Mouse (Mus musculus) forebrain, embryonic 16.5 days (tissue): ENCODE measurements around the gene Vmn1r85. TPM values are rescaled to one million over a fixed set of nuclear protein-coding genes. Genes with fewer than 3 reads are reported as not detected.

Experiments
- ATAC-seq: fragments of 200-750 bp; cut with Nextera tagmentation; 2 replicates; pipeline ENCODE4 v1.8.0; 2017; ENCODE audit warnings: mild to moderate bottlenecking, moderate library complexity
- H3K27ac ChIP-seq: fragments of 300-500 bp; sonication (generic); 2 replicates; pipeline ENCODE4 v1.5.1; 2014; ENCODE audit warnings: low read length, control low read depth
- H3K27me3 ChIP-seq: fragments of 300-500 bp; sonication (generic); replicated peaks from 2 replicates; pipeline ENCODE4 v1.6.1; 2014; ENCODE audit warnings: low read length; ENCODE audit not compliant: control insufficient read depth, insufficient read depth
- H3K36me3 ChIP-seq: fragments of 300-500 bp; sonication (generic); 2 replicates; pipeline ENCODE4 v1.6.1; 2014; ENCODE audit not compliant: control insufficient read depth, insufficient read depth
- H3K4me1 ChIP-seq: fragments of 300-500 bp; sonication (generic); replicated peaks from 2 replicates; pipeline ENCODE4 v1.6.1; 2014; ENCODE audit warnings: low read length; ENCODE audit not compliant: control insufficient read depth, insufficient read depth
- H3K4me2 ChIP-seq: fragments of 300-500 bp; sonication (generic); 2 replicates; pipeline ENCODE4 v1.6.1; 2014; ENCODE audit warnings: mild to moderate bottlenecking, low read length, control low read depth
- H3K4me3 ChIP-seq: fragments of 300-500 bp; sonication (generic); replicated peaks from 2 replicates; pipeline ENCODE4 v1.5.1; 2014; ENCODE audit warnings: mild to moderate bottlenecking, low read length, control low read depth
- H3K9ac ChIP-seq: fragments of 300-500 bp; sonication (generic); replicated peaks from 2 replicates; pipeline ENCODE4 v1.6.1; 2014; ENCODE audit warnings: low read depth, low read length, control low read depth
- H3K9me3 ChIP-seq: fragments of 300-500 bp; sonication (generic); 2 replicates; pipeline ENCODE4 v1.6.1; 2016; ENCODE audit warnings: low read length; ENCODE audit not compliant: control insufficient read depth
- WGBS: fragments of 180-500 bp; shearing (Covaris S2); extraction: QIAGEN DNeasy Blood & Tissue Kit; methylation state at CpG from one replicate; pipeline ENCODE4 v1.1.7; 2014; 5-methylcytosine and 5-hydroxymethylcytosine counted together
- polyA plus RNA-seq: library from polyadenylated mRNA; unstranded; fragments of >200 nt; fragmentation: Nextera tagmentation; extraction: Ambion mirVana; gene quantifications from 2 replicates; pipeline ENCODE4 v1.2.1, GENCODE M21; 2015

Vmn1r85 gene
- polyA plus RNA-seq, 1 experiment from 2014 or later = 0.04 TPM

DNA sequence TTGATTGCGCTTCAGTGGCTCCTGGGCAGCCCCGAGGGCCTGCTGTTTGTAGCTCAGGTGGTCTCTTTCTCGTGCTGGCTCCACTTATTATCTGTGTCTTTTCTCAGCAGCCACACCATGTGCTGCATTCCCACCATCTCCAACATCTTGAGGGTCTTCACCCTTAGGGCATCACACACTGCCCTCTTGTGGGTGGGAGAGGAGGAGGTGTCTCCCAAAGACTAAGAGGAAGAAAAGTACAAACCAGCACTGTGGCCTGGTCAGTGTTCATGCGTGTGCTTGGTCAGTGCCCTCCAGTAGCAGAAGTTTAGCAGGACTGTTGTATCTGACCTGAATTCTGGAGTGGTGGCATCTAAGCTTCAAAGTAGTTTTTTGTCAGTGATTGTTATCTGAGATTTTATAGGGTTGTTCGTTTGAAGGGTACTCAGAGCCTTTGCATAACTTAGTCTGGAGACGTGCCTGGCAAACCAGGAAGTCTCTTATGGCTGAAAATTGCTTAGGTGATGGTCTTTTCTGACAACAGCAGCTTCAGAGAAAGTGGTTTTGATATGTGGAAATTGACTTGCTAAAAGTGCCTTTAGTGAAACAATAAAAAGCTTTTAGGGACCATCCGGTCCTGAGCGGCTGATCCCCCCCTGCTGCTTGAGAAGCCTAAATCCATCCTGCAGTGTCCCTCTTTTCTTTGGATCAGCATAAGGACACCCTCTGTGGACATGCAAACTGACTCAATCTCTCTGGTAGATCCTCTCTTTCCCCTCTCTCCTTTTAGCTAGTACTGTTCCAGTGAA lies 37.9 kb downstream of the Vmn1r85 start:
- no peaks in the 10 kb centered on the region for H3K36me3 ChIP-seq
- 53% methylated on average over 8 of the region's 8 CpGs for WGBS
- H3K27ac ChIP-seq = no peak overlapping the region
- H3K9me3 ChIP-seq = no peaks in the 10 kb centered on the region
- H3K27me3 ChIP-seq = no peaks in the 10 kb centered on the region
- ATAC-seq = no peak
- H3K4me1 ChIP-seq = peaks cover 5% of the 10 kb centered on the region; the same call in 1 of the 2 replicates
- no peak overlapping the region for H3K4me2 ChIP-seq
- H3K4me3 ChIP-seq = no peak overlapping the region
- H3K9ac ChIP-seq = no peak overlapping the region

DNA sequence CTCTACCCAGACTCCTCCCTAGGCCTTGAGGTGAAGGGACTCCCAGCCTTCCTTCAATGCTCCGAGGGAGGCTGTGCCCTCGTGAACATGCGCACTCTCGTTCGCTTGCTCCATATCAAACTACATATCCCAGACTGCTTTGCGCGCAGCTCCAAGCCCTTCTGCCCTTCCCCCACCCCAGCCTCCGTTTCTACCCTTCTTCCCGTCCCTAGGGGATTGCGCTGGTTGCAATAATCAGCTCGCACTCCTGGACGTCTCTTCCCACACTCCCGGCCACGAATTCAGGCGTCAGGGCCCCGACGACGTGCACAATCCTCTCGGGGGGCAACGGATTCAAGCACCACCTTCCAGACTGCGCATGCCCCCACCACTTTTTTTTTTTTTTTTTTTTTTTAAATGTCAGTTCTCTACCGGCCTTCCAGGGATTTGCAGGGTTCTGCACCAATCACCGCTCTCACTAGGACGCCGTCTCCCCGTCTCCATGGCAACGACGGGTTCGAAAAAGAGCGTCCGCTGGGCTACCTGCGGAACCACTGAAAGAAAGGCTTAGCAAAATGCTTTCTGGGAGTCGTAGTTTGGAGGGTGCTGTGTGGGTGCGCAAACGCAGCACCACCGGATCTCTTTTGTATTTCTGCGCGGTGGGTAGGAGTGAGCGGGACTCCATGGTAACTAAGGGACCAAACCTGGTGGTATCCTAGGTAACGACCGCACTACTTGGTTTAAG lies 40.5 kb downstream of the Vmn1r85 start, which contains the start of gene Mzf1:
Gene Mzf1 (minus strand): TSS at position 478 of the 724 bp plus-strand sequence.
- peak within 1 kb of the TSS; percentile 62 for H3K4me2 ChIP-seq
- no peaks in the 10 kb centered on the region for H3K27me3 ChIP-seq
- under 1% methylated on average over 41 of the region's 41 CpGs for WGBS
- peaks cover 5% of the 10 kb centered on the region; the same call in 1 of the 2 replicates for H3K4me1 ChIP-seq
- H3K9me3 ChIP-seq = no peaks in the 10 kb centered on the region
- H3K36me3 ChIP-seq = no peaks in the 10 kb centered on the region
- ATAC-seq = peak; percentile 96
- H3K4me3 ChIP-seq = peak within 1 kb of the TSS; percentile 49
- H3K9ac ChIP-seq = peak within 1 kb of the TSS; percentile 68
- H3K27ac ChIP-seq = peak within 1 kb of the TSS; percentile 96

DNA sequence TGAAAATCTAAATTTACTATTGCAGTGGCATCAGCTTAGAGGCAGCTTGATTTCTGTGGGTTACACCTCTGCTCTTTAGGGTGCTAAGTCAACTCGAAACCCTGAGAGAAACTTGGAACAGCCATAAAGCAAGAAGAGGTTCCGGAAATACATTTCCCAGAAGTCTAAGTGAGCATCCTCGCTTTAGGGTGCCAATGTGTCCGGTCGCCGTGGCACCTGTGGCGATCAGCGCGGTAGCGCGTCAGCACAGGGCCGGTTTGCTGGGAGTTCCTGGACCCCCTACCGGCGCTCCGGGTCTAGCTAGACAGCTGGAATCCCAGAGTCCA lies 41.0 kb downstream of the Vmn1r85 start:
- no peaks in the 10 kb centered on the region for H3K36me3 ChIP-seq
- no peaks in the 10 kb centered on the region for H3K27me3 ChIP-seq
- H3K9me3 ChIP-seq = no peaks in the 10 kb centered on the region
- WGBS = 1% methylated on average over 15 of the region's 15 CpGs
- H3K9ac ChIP-seq = peak overlapping the region; percentile 68
- peaks cover 5% of the 10 kb centered on the region; the same call in 1 of the 2 replicates for H3K4me1 ChIP-seq
- peak overlapping the region; percentile 39 for H3K4me2 ChIP-seq
- peak overlapping the region; percentile 49 for H3K4me3 ChIP-seq
- H3K27ac ChIP-seq = peak overlapping the region; percentile 96
- ATAC-seq = no peak

DNA sequence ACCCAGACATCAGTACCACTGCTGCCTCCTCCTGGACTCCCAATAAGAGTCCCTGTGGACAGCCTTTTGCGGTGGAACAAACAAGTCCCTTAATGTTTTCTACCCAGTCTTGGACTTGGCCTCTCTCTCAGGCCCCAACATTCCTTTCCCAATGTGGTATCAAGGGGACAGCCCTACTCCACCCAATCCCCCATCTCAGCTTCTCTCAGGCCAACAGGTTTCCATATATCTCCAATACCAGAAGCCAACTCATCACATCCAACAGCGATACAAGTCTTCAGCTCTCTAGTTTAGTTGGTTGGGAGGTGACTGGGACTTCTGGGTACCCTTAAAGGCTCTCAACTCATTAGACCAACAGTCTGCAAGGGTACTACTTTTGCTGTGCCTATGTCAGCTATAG lies 41.5 kb downstream of the Vmn1r85 start:
- no peak overlapping the region; the same call in 1 of the 2 replicates for H3K9ac ChIP-seq
- no peaks in the 10 kb centered on the region for H3K9me3 ChIP-seq
- no peak for ATAC-seq
- WGBS = 92% methylated on average over 2 of the region's 2 CpGs
- no peaks in the 10 kb centered on the region for H3K36me3 ChIP-seq
- H3K4me3 ChIP-seq = peak overlapping the region; percentile 49
- H3K4me1 ChIP-seq = peaks cover 5% of the 10 kb centered on the region; the same call in 1 of the 2 replicates
- H3K27me3 ChIP-seq = no peaks in the 10 kb centered on the region
- peak overlapping the region; percentile 39 for H3K4me2 ChIP-seq
- no peak overlapping the region for H3K27ac ChIP-seq

DNA sequence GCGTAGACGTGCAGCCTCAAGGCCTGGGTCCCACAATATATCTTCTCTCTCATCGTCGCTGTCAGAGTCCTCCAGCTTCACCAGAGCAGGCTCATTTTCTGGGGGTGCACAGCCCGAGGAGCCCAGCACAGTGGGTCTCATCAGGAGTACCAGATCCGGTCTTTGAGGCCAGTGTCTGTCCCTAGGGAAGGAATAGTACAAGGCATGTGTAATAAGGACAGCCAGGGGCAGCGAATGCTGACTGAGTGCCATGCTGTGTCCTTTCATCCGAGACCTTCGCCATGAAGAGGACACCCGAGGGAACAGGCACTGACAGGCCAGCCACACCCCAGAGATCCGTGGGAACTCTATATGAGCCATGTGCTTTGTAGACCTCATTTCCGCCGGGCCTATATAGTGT lies 42.0 kb downstream of the Vmn1r85 start:
- WGBS = 91% methylated on average over 13 of the region's 13 CpGs
- Histone ChIP-seq H3K36me3 (no peaks in the 10 kb centered on the region), H3K27ac (no peak overlapping the region), H3K9me3 (no peaks in the 10 kb centered on the region), H3K27me3 (no peaks in the 10 kb centered on the region), H3K4me3 (no peak overlapping the region), H3K4me2 (no peak overlapping the region), H3K9ac (no peak overlapping the region), H3K4me1 (peaks cover 5% of the 10 kb centered on the region; the same call in 1 of the 2 replicates)
- ATAC-seq = no peak

DNA sequence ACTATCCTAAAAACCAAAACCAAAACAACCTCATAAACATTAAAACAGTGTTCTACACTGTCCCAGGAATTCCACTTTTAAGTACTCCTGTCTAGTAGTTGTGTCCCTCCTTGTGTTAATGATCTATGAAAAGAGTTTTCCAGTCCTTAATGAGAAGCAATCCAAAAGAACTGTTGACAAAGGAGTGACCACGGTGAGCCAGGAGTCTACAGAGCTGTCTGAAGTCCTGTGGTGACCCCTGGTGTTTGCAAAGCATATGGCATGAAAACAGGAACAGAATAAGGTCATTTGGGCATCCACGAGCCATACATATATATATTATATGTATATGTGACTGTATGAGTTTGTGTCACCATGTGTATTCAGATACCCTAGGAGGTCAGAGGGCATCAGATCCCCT lies 48.9 kb downstream of the Vmn1r85 start:
- no peak for ATAC-seq
- H3K4me1 ChIP-seq = peaks cover 14% of the 10 kb centered on the region

DNA sequence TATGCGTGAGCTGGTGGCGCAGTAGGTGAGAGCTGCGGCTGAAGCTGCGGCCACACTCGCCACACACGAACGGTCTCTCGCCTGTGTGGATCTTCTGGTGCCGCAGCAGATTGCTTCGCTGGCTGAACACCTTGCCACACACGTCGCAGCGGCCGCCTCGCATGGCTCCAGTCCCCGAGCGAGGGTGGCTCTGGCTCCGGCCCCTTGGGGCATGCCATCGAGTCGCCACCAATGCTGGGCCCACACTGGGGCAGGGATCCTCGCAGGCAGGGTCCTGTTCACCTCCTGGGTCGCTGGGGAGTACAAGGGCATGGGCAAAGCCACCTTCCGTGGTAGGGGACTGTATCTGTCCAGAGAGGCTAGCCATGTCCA lies 50.7 kb downstream of the Vmn1r85 start:
- no peak overlapping the region for H3K27ac ChIP-seq

More for the DNA sequence above, 48.9 kb downstream of the Vmn1r85 start:
- Histone ChIP-seq H3K4me2 (no peak overlapping the region), H3K4me3 (no peak overlapping the region), H3K36me3 (no peaks in the 10 kb centered on the region), H3K27me3 (peaks cover 20% of the 10 kb centered on the region), H3K9ac (no peak overlapping the region), H3K27ac (no peak overlapping the region), H3K9me3 (no peaks in the 10 kb centered on the region)
- WGBS = 5% methylated on average over 2 of the region's 2 CpGs

DNA sequence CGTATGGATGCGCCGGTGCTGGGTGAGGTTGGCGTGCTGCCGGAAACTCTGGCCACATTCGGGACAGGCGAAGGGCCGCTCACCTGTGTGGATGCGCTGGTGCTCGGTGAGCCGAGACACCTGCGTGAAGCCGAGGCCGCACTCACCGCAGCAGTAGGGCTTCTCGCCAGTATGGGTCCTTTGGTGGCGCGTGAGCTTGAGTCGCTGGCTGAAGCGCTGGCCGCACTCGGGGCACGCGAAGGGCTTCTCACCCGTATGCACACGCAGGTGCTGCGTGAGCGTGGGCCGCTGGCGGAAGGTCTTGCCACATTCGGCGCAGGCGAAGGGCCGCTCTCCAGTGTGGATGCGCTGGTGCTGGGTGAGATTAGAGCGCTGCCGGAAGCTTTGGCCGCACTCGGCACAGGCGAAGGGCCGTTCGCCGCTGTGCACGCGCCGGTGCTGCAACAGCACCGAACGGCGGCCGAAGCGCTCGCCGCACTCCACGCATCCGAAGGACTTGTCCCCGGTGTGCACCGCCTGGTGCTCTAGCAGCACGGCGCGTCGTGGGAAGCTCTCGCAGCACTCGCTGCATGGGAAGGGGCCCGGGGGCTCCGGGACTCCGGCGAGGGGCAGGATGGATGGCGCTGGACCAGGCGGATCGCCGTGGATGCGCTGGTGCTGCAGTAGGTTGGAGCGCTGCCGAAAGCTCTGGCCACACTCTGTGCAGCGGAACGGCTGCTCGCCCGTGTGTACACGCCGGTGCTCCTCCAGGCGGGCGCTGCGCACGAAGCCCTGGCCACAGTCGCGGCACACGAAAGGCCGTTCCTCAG lies 51.3 kb downstream of the Vmn1r85 start:
- Histone ChIP-seq H3K4me2 (peak overlapping the region; percentile 92), H3K4me1 (peaks cover 20% of the 10 kb centered on the region), H3K9me3 (no peaks in the 10 kb centered on the region), H3K9ac (peak overlapping the region; percentile 67), H3K27ac (no peak overlapping the region), H3K4me3 (peak overlapping the region; percentile 51), H3K27me3 (peaks cover 20% of the 10 kb centered on the region), H3K36me3 (no peaks in the 10 kb centered on the region)
- peak; percentile 53 for ATAC-seq
- WGBS = 4% methylated on average over 84 of the region's 88 CpGs

More for the DNA sequence above, 50.7 kb downstream of the Vmn1r85 start:
- no peak for ATAC-seq
- WGBS = 3% methylated on average over 23 of the region's 23 CpGs
- Histone ChIP-seq H3K27me3 (peaks cover 20% of the 10 kb centered on the region), H3K4me3 (peak overlapping the region; percentile 51), H3K4me1 (peaks cover 14% of the 10 kb centered on the region), H3K4me2 (peak overlapping the region; percentile 92), H3K9ac (peak overlapping the region; percentile 67), H3K9me3 (no peaks in the 10 kb centered on the region), H3K36me3 (no peaks in the 10 kb centered on the region)

DNA sequence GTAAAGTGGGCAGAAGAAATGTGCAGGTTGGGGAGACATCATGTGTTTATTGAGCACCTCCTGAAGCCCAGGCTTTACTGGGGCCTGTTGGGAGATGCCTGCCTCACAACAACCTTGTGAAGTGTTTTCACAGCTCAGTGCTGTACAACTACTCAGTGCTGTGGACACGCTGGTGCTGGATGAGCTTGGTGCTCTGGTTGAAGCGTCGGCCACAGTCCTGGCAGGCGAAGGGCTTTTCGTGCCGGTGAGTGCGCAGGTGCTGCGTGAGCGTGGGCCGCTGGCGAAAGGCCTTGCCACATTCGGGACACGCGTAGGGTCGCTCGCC lies 51.9 kb downstream of the Vmn1r85 start:
- H3K9ac ChIP-seq = peak overlapping the region; percentile 67; the same call in 1 of the 2 replicates

More for the DNA sequence above, 51.9 kb downstream of the Vmn1r85 start:
- no peak overlapping the region for H3K27ac ChIP-seq
- no peak for ATAC-seq
- peak overlapping the region; percentile 92 for H3K4me2 ChIP-seq
- peak overlapping the region; percentile 51 for H3K4me3 ChIP-seq
- no peaks in the 10 kb centered on the region for H3K36me3 ChIP-seq
- no peaks in the 10 kb centered on the region for H3K9me3 ChIP-seq
- peaks cover 20% of the 10 kb centered on the region for H3K27me3 ChIP-seq
- 39% methylated on average over 16 of the region's 16 CpGs for WGBS
- peaks cover 22% of the 10 kb centered on the region for H3K4me1 ChIP-seq
